Mouse (Mus musculus) neural tube, embryonic 15.5 days (tissue): ENCODE results near the gene Osbpl7. TPM values are rescaled to one million over a fixed set of nuclear protein-coding genes. Genes with fewer than 3 reads are reported as not detected.

Source experiments
- ATAC-seq: fragments of 200-750 bp; cut with Nextera tagmentation; 2 replicates; pipeline ENCODE4 v1.8.0; 2017; ENCODE audit warnings: mild to moderate bottlenecking, moderate TSS enrichment, moderate library complexity; ENCODE audit not compliant: low FRiP score
- H3K27ac ChIP-seq: fragments of 300-500 bp; sonication (generic); replicated peaks from 2 replicates; pipeline ENCODE4 v1.5.1; 2015; ENCODE audit warnings: mild to moderate bottlenecking, inconsistent platforms
- H3K27me3 ChIP-seq: fragments of 300-500 bp; sonication (generic); replicated peaks from 2 replicates; pipeline ENCODE4 v1.6.1; 2015; ENCODE audit warnings: inconsistent platforms
- H3K36me3 ChIP-seq: fragments of 300-500 bp; sonication (generic); 2 replicates; pipeline ENCODE4 v1.6.1; 2015; ENCODE audit warnings: inconsistent platforms
- H3K4me1 ChIP-seq: fragments of 300-500 bp; sonication (generic); 2 replicates; pipeline ENCODE4 v1.6.1; 2015; ENCODE audit warnings: inconsistent platforms
- H3K4me2 ChIP-seq: fragments of 300-500 bp; sonication (generic); 2 replicates; pipeline ENCODE4 v1.6.1; 2015; ENCODE audit warnings: inconsistent platforms, mild to moderate bottlenecking, moderate library complexity
- H3K4me3 ChIP-seq: fragments of 300-500 bp; sonication (generic); replicated peaks from 2 replicates; pipeline ENCODE4 v1.5.1; 2015; ENCODE audit warnings: mild to moderate bottlenecking, inconsistent platforms
- H3K9ac ChIP-seq: fragments of 300-500 bp; sonication (generic); replicated peaks from 2 replicates; pipeline ENCODE4 v1.6.1; 2015; ENCODE audit warnings: mild to moderate bottlenecking, inconsistent platforms
- H3K9me3 ChIP-seq: fragments of 300-500 bp; sonication (generic); replicated peaks from 2 replicates; pipeline ENCODE4 v1.6.1; 2016; ENCODE audit warnings: inconsistent platforms
- WGBS: fragments of 180-500 bp; shearing (Covaris S2); methylation state at CpG from one replicate; pipeline ENCODE4 v1.1.7; 2015; ENCODE audit warnings: mixed read lengths; 5-methylcytosine and 5-hydroxymethylcytosine counted together
- polyA plus RNA-seq: library from polyadenylated mRNA; unstranded; fragments of >200 nt; fragmentation: Nextera tagmentation; extraction: Ambion mirVana; gene quantifications from 2 replicates; pipeline ENCODE4 v1.2.1, GENCODE M21; 2015

The Osbpl7 gene
- polyA plus RNA-seq, 1 experiment from 2014 or later, result 10.4 TPM

- ATAC-seq, result no peak
- no peaks in the 10 kb centered on the region for H3K9me3 ChIP-seq
- peaks cover 43% of the 10 kb centered on the region for H3K36me3 ChIP-seq
- H3K4me3 ChIP-seq, result no peak overlapping the region
- no peak overlapping the region for H3K9ac ChIP-seq
- H3K4me2 ChIP-seq, result 0 out of 2 replicates have a peak overlapping the region, but pooled peaks have one; percentile 9
- H3K27me3 ChIP-seq, result no peaks in the 10 kb centered on the region
- 48% methylated on average over 22 of the region's 22 CpGs for WGBS
- H3K27ac ChIP-seq, result no peak overlapping the region
- H3K4me1 ChIP-seq, result no peaks in the 10 kb centered on the region
Observed at GRCm38 (mm10) chr11:97066656-97067360, 16.4 kb downstream of the Osbpl7 start.

GRCm38 (mm10) chr11:97069333-97069732 is 18.9 kb downstream of the Osbpl7 start:
- Histone ChIP-seq H3K9me3 (no peaks in the 10 kb centered on the region), H3K4me3 (no peak overlapping the region), H3K27ac (no peak overlapping the region), H3K9ac (no peak overlapping the region), H3K27me3 (no peaks in the 10 kb centered on the region), H3K4me2 (no peak overlapping the region), H3K36me3 (peaks cover 39% of the 10 kb centered on the region), H3K4me1 (no peaks in the 10 kb centered on the region)
- 48% methylated on average over 1 of the region's 1 CpGs for WGBS
- ATAC-seq, result no peak

- Histone ChIP-seq H3K36me3 (peaks cover 37% of the 10 kb centered on the region), H3K4me1 (no peaks in the 10 kb centered on the region), H3K4me3 (no peak overlapping the region), H3K4me2 (no peak overlapping the region), H3K27me3 (no peaks in the 10 kb centered on the region), H3K9ac (no peak overlapping the region; the same call in 1 of the 2 replicates), H3K27ac (no peak overlapping the region), H3K9me3 (no peaks in the 10 kb centered on the region)
- 94% methylated on average over 2 of the region's 2 CpGs for WGBS
- no peak for ATAC-seq
Observed at GRCm38 (mm10) chr11:97069770-97070169, 19.3 kb downstream of the Osbpl7 start.

GRCm38 (mm10) chr11:97071129-97071528 is 20.7 kb downstream of the Osbpl7 start:
- no peak overlapping the region for H3K27ac ChIP-seq
- H3K27me3 ChIP-seq, result no peaks in the 10 kb centered on the region
- H3K9me3 ChIP-seq, result no peaks in the 10 kb centered on the region
- no peaks in the 10 kb centered on the region for H3K4me1 ChIP-seq
- H3K9ac ChIP-seq, result no peak overlapping the region
- 77% methylated on average over 1 of the region's 1 CpGs for WGBS
- no peak for ATAC-seq
- H3K4me3 ChIP-seq, result no peak overlapping the region
- H3K36me3 ChIP-seq, result peaks cover 27% of the 10 kb centered on the region
- H3K4me2 ChIP-seq, result no peak overlapping the region

GRCm38 (mm10) chr11:97072533-97072932 is 22.1 kb downstream of the Osbpl7 start:
- ATAC-seq, result peak; percentile 55; the same call in 1 of the 2 replicates
- H3K36me3 ChIP-seq, result peaks cover 16% of the 10 kb centered on the region
- no peaks in the 10 kb centered on the region for H3K9me3 ChIP-seq

GRCm38 (mm10) chr11:97074235-97074634 is 23.8 kb downstream of the Osbpl7 start:
- no peak for ATAC-seq
- Histone ChIP-seq H3K9ac (no peak overlapping the region), H3K4me2 (no peak overlapping the region), H3K27ac (no peak overlapping the region), H3K4me3 (no peak overlapping the region), H3K27me3 (no peaks in the 10 kb centered on the region), H3K36me3 (0 out of 2 replicates have a peak, but pooled peaks cover under 1% of the 10 kb centered on the region), H3K9me3 (no peaks in the 10 kb centered on the region), H3K4me1 (no peaks in the 10 kb centered on the region)
- 75% methylated on average over 8 of the region's 8 CpGs for WGBS

More at GRCm38 (mm10) chr11:97072533-97072932, 22.1 kb downstream of the Osbpl7 start:
- Histone ChIP-seq H3K27ac (no peak overlapping the region), H3K4me1 (no peaks in the 10 kb centered on the region), H3K9ac (no peak overlapping the region), H3K4me2 (no peak overlapping the region), H3K27me3 (no peaks in the 10 kb centered on the region), H3K4me3 (no peak overlapping the region)
- 27% methylated on average over 3 of the region's 3 CpGs for WGBS

GRCm38 (mm10) chr11:97078751-97079150 is 28.3 kb downstream of the Osbpl7 start:
- ATAC-seq, result no peak
- Histone ChIP-seq H3K4me3 (no peak overlapping the region), H3K36me3 (no peaks in the 10 kb centered on the region), H3K27me3 (no peaks in the 10 kb centered on the region), H3K4me2 (no peak overlapping the region), H3K27ac (no peak overlapping the region), H3K9ac (no peak overlapping the region), H3K9me3 (no peaks in the 10 kb centered on the region), H3K4me1 (peaks cover 3% of the 10 kb centered on the region)
- 60% methylated on average over 4 of the region's 4 CpGs for WGBS

GRCm38 (mm10) chr11:97080291-97080690 is 29.9 kb downstream of the Osbpl7 start:
- WGBS, result 52% methylated on average over 9 of the region's 9 CpGs
- H3K9me3 ChIP-seq, result no peaks in the 10 kb centered on the region
- no peak for ATAC-seq
- no peak overlapping the region for H3K9ac ChIP-seq
- H3K36me3 ChIP-seq, result no peaks in the 10 kb centered on the region
- no peaks in the 10 kb centered on the region for H3K27me3 ChIP-seq
- no peak overlapping the region for H3K27ac ChIP-seq
- no peak overlapping the region for H3K4me3 ChIP-seq
- no peak overlapping the region for H3K4me2 ChIP-seq
- peaks cover 7% of the 10 kb centered on the region for H3K4me1 ChIP-seq

- peaks cover 7% of the 10 kb centered on the region for H3K4me1 ChIP-seq
- H3K27me3 ChIP-seq, result no peaks in the 10 kb centered on the region
- ATAC-seq, result no peak
- no peaks in the 10 kb centered on the region for H3K9me3 ChIP-seq
- no peaks in the 10 kb centered on the region for H3K36me3 ChIP-seq
- no peak overlapping the region for H3K4me2 ChIP-seq
- no peak overlapping the region for H3K4me3 ChIP-seq
- WGBS, result 47% methylated on average over 11 of the region's 11 CpGs
- H3K9ac ChIP-seq, result no peak overlapping the region
- H3K27ac ChIP-seq, result no peak overlapping the region
Observed at GRCm38 (mm10) chr11:97082977-97083376, 32.5 kb downstream of the Osbpl7 start.

- Histone ChIP-seq H3K4me2 (peak overlapping the region; percentile 32; the same call in 1 of the 2 replicates), H3K9ac (no peak overlapping the region), H3K4me3 (no peak overlapping the region), H3K36me3 (no peaks in the 10 kb centered on the region), H3K27me3 (no peaks in the 10 kb centered on the region), H3K9me3 (no peaks in the 10 kb centered on the region), H3K27ac (no peak overlapping the region; the same call in 1 of the 2 replicates), H3K4me1 (peaks cover 7% of the 10 kb centered on the region)
- no peak for ATAC-seq
- WGBS, result 35% methylated on average over 22 of the region's 22 CpGs
Observed at GRCm38 (mm10) chr11:97083401-97084140, 33.1 kb downstream of the Osbpl7 start.

GRCm38 (mm10) chr11:97084821-97085505 is 34.5 kb downstream of the Osbpl7 start:
- H3K27ac ChIP-seq, result no peak overlapping the region
- peaks cover 7% of the 10 kb centered on the region for H3K4me1 ChIP-seq
- H3K27me3 ChIP-seq, result no peaks in the 10 kb centered on the region
- no peak for ATAC-seq
- no peak overlapping the region for H3K4me3 ChIP-seq
- H3K9me3 ChIP-seq, result peaks cover 6% of the 10 kb centered on the region; the same call in 1 of the 2 replicates
- WGBS, result 87% methylated on average over 15 of the region's 15 CpGs
- no peak overlapping the region for H3K9ac ChIP-seq
- no peaks in the 10 kb centered on the region for H3K36me3 ChIP-seq
- no peak overlapping the region for H3K4me2 ChIP-seq
